Mouse (Mus musculus) midbrain, embryonic 13.5 days (tissue): ENCODE data around the gene Gm28729. TPM values are rescaled to one million over a fixed set of nuclear protein-coding genes. Genes with fewer than 3 reads are reported as not detected.

ENCODE experiments used
- ATAC-seq: fragments of 200-750 bp; cut with Nextera tagmentation; 2 replicates; pipeline ENCODE4 v1.8.0; 2017; ENCODE audit warnings: mild to moderate bottlenecking, moderate TSS enrichment, moderate library complexity
- H3K27ac ChIP-seq: fragments of 300-500 bp; sonication (generic); 2 replicates; pipeline ENCODE4 v1.5.1; 2015; ENCODE audit warnings: inconsistent platforms, mild to moderate bottlenecking, moderate library complexity
- H3K27me3 ChIP-seq: fragments of 300-500 bp; sonication (generic); 2 replicates; pipeline ENCODE4 v1.6.1; 2015; ENCODE audit warnings: mild to moderate bottlenecking, inconsistent platforms
- H3K36me3 ChIP-seq: fragments of 300-500 bp; sonication (generic); 2 replicates; pipeline ENCODE4 v1.6.1; 2015; ENCODE audit warnings: mild to moderate bottlenecking, inconsistent platforms
- H3K4me1 ChIP-seq: fragments of 300-500 bp; sonication (generic); replicated peaks from 2 replicates; pipeline ENCODE4 v1.6.1; 2015; ENCODE audit warnings: inconsistent platforms
- H3K4me2 ChIP-seq: fragments of 300-500 bp; sonication (generic); replicated peaks from 2 replicates; pipeline ENCODE4 v1.6.1; 2015; ENCODE audit warnings: moderate library complexity, mild to moderate bottlenecking, inconsistent platforms
- H3K4me3 ChIP-seq: fragments of 300-500 bp; sonication (generic); replicated peaks from 2 replicates; pipeline ENCODE4 v1.5.1; 2015; ENCODE audit warnings: mild to moderate bottlenecking, inconsistent platforms
- H3K9ac ChIP-seq: fragments of 300-500 bp; sonication (generic); replicated peaks from 2 replicates; pipeline ENCODE4 v1.6.1; 2015; ENCODE audit warnings: mild to moderate bottlenecking, inconsistent platforms
- H3K9me3 ChIP-seq: fragments of 300-500 bp; sonication (generic); 2 replicates; pipeline ENCODE4 v1.6.1; 2016; ENCODE audit warnings: mild to moderate bottlenecking, inconsistent platforms
- WGBS: fragments of 180-500 bp; shearing (Covaris S2); methylation state at CpG from one replicate; pipeline ENCODE4 v1.1.7; 2015; 5-methylcytosine and 5-hydroxymethylcytosine counted together
- polyA plus RNA-seq: library from polyadenylated mRNA; unstranded; fragments of >200 nt; fragmentation: Nextera tagmentation; extraction: Ambion mirVana; gene quantifications from 2 replicates; pipeline ENCODE4 v1.2.1, GENCODE M21; 2015

Gene Gm28729
- polyA plus RNA-seq, 1 experiment from 2014 or later = not detected

DNA sequence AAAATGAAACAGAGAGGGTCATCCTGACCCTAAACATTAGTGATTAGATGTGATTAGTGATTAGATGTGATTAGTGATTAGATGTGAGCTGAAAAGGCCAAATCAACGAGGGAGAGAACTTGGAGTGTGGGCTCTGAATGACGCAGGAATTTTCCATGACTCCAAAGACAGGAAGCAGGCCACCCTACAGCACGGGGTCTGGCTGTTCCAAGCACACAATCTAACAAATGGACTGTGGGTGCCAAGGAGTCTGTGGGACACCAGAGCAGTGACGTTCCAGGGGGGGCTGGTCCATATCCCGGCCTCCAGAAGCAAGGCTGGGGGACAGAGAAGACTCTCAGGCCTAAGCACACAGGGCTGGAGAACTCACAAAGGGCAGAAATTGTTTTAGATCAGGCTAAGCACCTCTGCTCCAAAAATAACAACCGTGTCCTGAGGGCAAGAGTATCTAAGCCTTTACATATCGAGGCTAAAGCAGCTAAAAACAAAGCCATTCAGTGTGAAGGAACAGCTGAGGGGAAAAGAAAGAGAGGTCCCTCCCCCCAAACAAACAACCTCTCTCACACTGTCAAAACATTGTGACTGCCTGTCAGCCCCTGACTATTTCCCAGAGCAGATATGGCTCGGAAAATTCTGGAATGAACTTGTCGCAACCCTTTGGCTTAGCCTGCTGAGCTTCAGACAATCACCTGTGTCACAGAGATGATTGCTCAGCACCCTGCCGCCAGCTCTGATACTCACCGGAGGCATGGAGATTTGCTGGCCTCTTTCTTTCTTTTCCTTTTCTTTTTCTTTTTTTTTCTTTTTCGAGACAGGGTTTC, 74.0 kb downstream of the Gm28729 start:
- no peaks in the 10 kb centered on the region for H3K36me3 ChIP-seq
- H3K4me1 ChIP-seq = 0 out of 2 replicates have a peak, but pooled peaks cover 3% of the 10 kb centered on the region
- no peaks in the 10 kb centered on the region for H3K9me3 ChIP-seq
- H3K9ac ChIP-seq = no peak overlapping the region
- 69% methylated on average over 12 of the region's 12 CpGs for WGBS
- H3K27ac ChIP-seq = no peak overlapping the region
- no peak overlapping the region for H3K4me3 ChIP-seq
- H3K27me3 ChIP-seq = no peaks in the 10 kb centered on the region
- no peak overlapping the region for H3K4me2 ChIP-seq
- ATAC-seq = no peak

DNA sequence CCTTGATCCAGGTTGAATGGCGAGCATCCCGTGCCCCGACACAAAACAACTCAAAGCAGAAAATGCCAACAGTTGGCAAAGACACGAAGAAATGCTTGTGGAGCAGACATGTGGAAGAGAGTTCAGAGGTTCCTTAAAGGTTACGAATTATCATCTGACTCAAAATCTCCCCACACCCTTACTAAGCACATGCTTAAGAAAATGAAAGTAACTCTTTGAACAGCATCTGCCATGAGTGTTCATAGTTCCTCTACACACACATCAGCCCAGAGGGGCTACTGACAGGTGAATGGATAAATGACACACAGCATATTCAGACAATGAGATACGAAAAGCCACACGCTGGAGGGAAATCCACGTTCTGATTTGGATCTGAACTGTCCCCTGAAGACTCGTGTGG, 75.5 kb downstream of the Gm28729 start:
- Histone ChIP-seq H3K9ac (no peak overlapping the region), H3K9me3 (no peaks in the 10 kb centered on the region), H3K4me3 (no peak overlapping the region), H3K4me2 (no peak overlapping the region), H3K27me3 (no peaks in the 10 kb centered on the region), H3K36me3 (no peaks in the 10 kb centered on the region), H3K27ac (no peak overlapping the region), H3K4me1 (0 out of 2 replicates have a peak, but pooled peaks cover 3% of the 10 kb centered on the region)
- ATAC-seq = no peak
- WGBS = 89% methylated on average over 9 of the region's 9 CpGs

DNA sequence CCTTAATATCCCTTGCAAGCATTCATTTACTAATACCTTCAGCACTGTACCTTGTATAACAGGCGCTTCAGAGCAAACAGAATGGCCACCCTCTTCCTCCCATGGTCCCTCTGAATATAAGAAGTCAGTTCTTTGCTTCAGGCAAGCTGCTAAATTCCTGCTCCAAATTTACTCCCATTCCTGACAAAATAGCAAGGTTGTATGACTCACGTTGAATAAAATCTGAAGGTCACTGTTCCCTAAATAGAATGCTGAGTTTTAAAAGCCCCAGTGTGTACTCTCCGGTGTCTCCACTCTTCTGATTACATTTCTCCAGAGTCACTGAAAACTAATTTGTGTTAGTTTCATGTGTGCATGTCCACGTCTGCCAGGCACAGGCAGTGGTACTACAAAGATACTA, 79.7 kb downstream of the Gm28729 start:
- Histone ChIP-seq H3K27ac (no peak overlapping the region), H3K9ac (no peak overlapping the region), H3K4me3 (no peak overlapping the region), H3K9me3 (no peaks in the 10 kb centered on the region), H3K36me3 (no peaks in the 10 kb centered on the region), H3K4me1 (peaks cover 6% of the 10 kb centered on the region; the same call in 1 of the 2 replicates), H3K4me2 (no peak overlapping the region), H3K27me3 (0 out of 2 replicates have a peak, but pooled peaks cover 12% of the 10 kb centered on the region)
- WGBS = 84% methylated on average over 4 of the region's 4 CpGs
- ATAC-seq = no peak

DNA sequence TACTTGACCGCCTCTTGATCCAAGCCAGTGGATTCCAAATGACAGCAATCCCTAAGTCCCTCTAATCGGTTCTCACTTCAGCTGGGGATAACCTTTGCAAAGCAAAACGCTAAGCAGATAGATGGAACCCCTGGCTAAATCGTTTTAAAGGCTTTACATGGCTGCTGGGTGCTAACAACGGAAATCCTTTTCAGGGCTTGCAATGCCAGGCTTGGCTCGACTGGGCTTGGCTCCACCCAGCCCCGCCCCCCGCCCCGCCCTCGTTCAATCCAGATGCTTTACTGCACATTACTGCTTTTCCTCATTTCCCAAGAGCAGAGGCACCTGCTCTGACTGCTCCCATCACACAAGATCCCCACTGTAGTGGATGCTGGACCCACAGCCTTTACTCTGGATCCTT, 83.0 kb downstream of the Gm28729 start:
- H3K27ac ChIP-seq = no peak overlapping the region
- no peak for ATAC-seq
- H3K4me1 ChIP-seq = peaks cover 23% of the 10 kb centered on the region
- peak overlapping the region; percentile 31 for H3K4me2 ChIP-seq
- peaks cover 22% of the 10 kb centered on the region for H3K27me3 ChIP-seq
- no peaks in the 10 kb centered on the region for H3K36me3 ChIP-seq
- no peak overlapping the region for H3K4me3 ChIP-seq
- no peak overlapping the region for H3K9ac ChIP-seq
- 4% methylated on average over 10 of the region's 10 CpGs for WGBS
- H3K9me3 ChIP-seq = no peaks in the 10 kb centered on the region

DNA sequence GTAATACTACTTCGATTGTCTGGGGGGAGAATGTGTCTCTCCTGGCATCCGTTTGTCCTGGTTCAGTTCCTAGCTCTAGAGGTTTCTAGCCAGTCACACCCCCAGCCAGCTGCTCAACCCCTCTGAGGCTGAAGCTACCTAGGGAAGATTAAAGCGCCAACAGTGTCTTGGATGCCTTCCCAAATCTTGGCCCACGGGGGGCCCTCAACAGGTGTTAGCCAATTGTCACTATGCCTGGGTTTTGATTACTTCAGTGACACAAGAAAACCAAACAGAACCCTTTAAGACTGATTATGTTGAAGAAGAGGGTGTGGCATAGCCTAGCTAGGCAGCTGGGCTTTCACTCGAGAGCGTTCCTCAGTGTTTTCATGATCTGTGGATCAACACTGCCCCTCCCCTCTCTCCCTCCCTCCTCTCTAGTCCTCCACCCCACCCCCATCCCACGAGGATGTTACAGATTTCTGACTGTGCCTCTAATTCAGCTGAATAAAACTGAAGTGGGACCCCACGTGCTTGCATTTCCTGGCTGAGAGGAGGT, 86.7 kb downstream of the Gm28729 start:
- Histone ChIP-seq H3K4me3 (peak overlapping the region; percentile 43), H3K27ac (peak overlapping the region; percentile 74), H3K9ac (peak overlapping the region; percentile 70), H3K9me3 (no peaks in the 10 kb centered on the region), H3K36me3 (no peaks in the 10 kb centered on the region), H3K27me3 (peaks cover 19% of the 10 kb centered on the region), H3K4me2 (peak overlapping the region; percentile 79), H3K4me1 (peaks cover 30% of the 10 kb centered on the region)
- 3% methylated on average over 8 of the region's 8 CpGs for WGBS
- peak; percentile 35 for ATAC-seq

DNA sequence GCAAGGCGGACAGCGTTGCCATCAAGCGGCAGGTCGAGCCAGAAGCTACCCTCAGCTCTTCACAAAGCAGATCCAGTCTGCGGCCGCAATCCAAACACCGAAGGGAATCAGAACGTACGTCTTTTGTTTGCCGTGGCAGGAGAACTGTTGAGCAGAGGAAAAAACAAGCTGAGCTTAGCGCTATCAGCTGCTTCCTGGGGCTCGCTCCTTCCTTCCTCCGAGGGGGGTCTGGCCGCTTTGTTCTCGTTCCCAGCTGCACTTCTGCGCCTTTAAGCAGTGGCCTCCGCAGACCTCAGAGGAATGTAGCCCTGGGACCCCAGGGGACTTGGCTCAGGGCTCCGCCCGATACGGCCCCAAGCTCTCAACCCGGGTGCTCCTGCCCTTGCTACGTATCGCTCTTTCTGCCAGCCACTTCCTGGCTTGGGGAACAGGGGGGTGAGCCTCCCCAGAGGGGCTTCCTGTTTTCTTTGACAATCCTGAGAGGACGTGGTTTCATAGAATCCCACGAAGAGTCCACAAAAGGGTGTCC, 87.2 kb downstream of the Gm28729 start:
- ATAC-seq = peak; percentile 72
- Histone ChIP-seq H3K27ac (peak overlapping the region; percentile 74), H3K36me3 (no peaks in the 10 kb centered on the region), H3K4me3 (peak overlapping the region; percentile 43), H3K9me3 (no peaks in the 10 kb centered on the region), H3K9ac (peak overlapping the region; percentile 70), H3K27me3 (peaks cover 19% of the 10 kb centered on the region), H3K4me1 (peaks cover 30% of the 10 kb centered on the region), H3K4me2 (peak overlapping the region; percentile 79)
- under 1% methylated on average over 25 of the region's 25 CpGs for WGBS

DNA sequence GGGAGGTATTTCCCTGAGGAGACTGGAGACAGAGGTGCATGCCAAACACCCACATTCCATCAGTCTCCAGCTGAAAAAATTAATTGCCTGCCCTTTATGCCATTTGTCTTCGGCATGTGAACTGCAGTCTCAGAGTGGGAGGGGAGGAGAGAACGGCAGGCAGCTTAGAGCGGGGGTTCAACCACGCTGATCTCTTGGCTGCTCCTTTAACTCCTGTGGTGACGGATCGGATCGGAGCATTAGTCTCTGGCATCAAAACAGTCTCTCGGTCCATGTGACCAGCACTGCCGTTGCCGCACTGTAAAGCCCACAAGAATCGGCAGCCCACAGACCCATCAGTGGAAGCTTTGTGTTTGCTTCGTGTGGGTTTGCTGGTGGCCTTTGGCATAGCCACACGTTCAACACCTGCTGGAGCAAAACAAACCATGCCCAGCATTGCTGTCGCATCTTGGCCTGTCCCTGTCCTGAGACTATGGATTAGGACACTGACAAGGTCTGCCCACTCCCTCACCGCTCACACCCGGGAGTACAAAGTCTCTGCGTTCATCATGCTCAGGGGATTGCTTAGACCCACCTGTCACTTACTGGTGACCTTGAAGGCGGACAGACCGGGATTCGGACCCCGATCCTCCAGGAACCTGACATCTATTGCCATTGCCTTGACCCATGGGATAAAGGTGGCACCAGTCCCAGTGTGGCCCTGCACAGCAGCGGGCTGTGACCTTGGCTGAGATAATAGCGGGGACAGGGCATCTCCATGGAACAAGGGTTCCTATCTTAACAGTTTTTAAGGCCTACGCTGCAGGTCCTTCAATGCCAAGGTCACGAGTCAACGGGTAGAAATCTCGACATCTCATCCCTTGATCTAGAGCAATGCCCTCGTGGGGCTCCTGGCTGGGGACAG, 87.9 kb downstream of the Gm28729 start:
- 5% methylated on average over 28 of the region's 28 CpGs for WGBS
- Histone ChIP-seq H3K27me3 (peaks cover 19% of the 10 kb centered on the region), H3K27ac (peak overlapping the region; percentile 74; the same call in 1 of the 2 replicates), H3K4me1 (peaks cover 28% of the 10 kb centered on the region), H3K36me3 (no peaks in the 10 kb centered on the region), H3K9me3 (no peaks in the 10 kb centered on the region), H3K4me3 (peak overlapping the region; percentile 43), H3K4me2 (peak overlapping the region; percentile 79), H3K9ac (peak overlapping the region; percentile 70)
- peak; percentile 46 for ATAC-seq

Other genes starting within 250 kb of the Gm28729 start
- 168 and 178 TPM in 2 replicates for gene Atp1b3, start 160.8 kb downstream of the Gm28729 start, polyA plus RNA-seq
- 239 and 266 TPM in 2 replicates for gene Rnf7, start 46.6 kb downstream of the Gm28729 start, polyA plus RNA-seq
- gene Rasa2, start 106.4 kb upstream of the Gm28729 start, polyA plus RNA-seq = 15.8 and 16.7 TPM in 2 replicates
- gene Zbtb38, start 227.6 kb upstream of the Gm28729 start, polyA plus RNA-seq = 38.0 and 41.1 TPM in 2 replicates